Mouse (Mus musculus) brain, embryonic 14.5 days (tissue): ENCODE data around the gene Cpm.

Experiments
- CTCF ChIP-seq: fragments of 200-500 bp; IDR thresholded peaks from 2 replicates; pipeline ENCODE4 v1.5.1; 2012; ENCODE audit warnings: inconsistent platforms, mild to moderate bottlenecking, moderate library complexity, borderline replicate concordance; ENCODE audit not compliant: insufficient read depth, insufficient read length; ENCODE audit errors: extremely low read depth
- POLR2A ChIP-seq: fragments of 200-500 bp; IDR thresholded peaks from 2 replicates; pipeline ENCODE4 v1.6.1; 2012; ENCODE audit warnings: mild to moderate bottlenecking, inconsistent platforms, borderline replicate concordance; ENCODE audit not compliant: poor library complexity, insufficient read depth, insufficient read length, severe bottlenecking; ENCODE audit errors: extremely low read depth

- no peak for TF ChIP-seq CTCF
- no peak for TF ChIP-seq POLR2A
These were observed 2.4 kb downstream of the Cpm start for GRCm38 (mm10) chr10:117631562-117632259.
